Mouse (Mus musculus): ENCODE measurements around the gene Gga2.

GRCm38 (mm10) chr7:122065656-122066055, 44.6 kb upstream of the Gga2 start:
- TF ChIP-seq MAFK (IDR thresholded peaks at IDR 0.05; ENCODE audit: insufficient replicate concordance, low read length) (no peak), POLR2A (IDR thresholded peaks at IDR 0.05; ENCODE audit: low read depth, low read length) (no peak), PAX5 (IDR thresholded peaks at IDR 0.05; ENCODE audit: low read length) (no peak), MYC (IDR thresholded peaks at IDR 0.05; ENCODE audit: low read depth, low read length) (no peak), CTCF (conservative IDR thresholded peaks at IDR 0.05 in 1 of 2, IDR thresholded peaks at IDR 0.05 in 1 of 2; ENCODE audit: low read depth in 2 of 2, low read length in 2 of 2) (no peak), MEF2A (IDR thresholded peaks at IDR 0.05; ENCODE audit: borderline replicate concordance, low read depth, low read length) (no peak)
